Mouse (Mus musculus) liver, postnatal 0 days (tissue): Measurements from ENCODE around the gene Rinl.

Experiments used
- CTCF ChIP-seq: sonication (generic); IDR thresholded peaks from 2 replicates; pipeline ENCODE4 v1.5.1; 2016; ENCODE audit warnings: antibody characterized with exemption, low read depth
- EP300 ChIP-seq: IDR thresholded peaks from 2 replicates; pipeline ENCODE4 v1.6.1; 2016; ENCODE audit warnings: antibody characterized with exemption, low read depth, mild to moderate bottlenecking

GRCm38 (mm10) chr7:28794496-28794895 is 5.7 kb downstream of the Rinl start:
- TF ChIP-seq EP300: no peak
- TF ChIP-seq CTCF: no peak
